Mouse (Mus musculus) intestine, embryonic 16.5 days (tissue): ENCODE data around the gene Eif2s1. TPM values are rescaled to one million over a fixed set of nuclear protein-coding genes. Genes with fewer than 3 reads are reported as not detected.
A peak's percentile ranks its signal among the peaks of the same experiment; 100 is the strongest.

Experiments
- ATAC-seq: fragments of 200-750 bp; cut with Nextera tagmentation; 2 replicates; pipeline ENCODE4 v1.8.0; 2017; ENCODE audit warnings: moderate TSS enrichment, moderate library complexity
- H3K27ac ChIP-seq: fragments of 300-500 bp; sonication (generic); 2 replicates; pipeline ENCODE4 v1.5.1; 2014; ENCODE audit warnings: mild to moderate bottlenecking, low read length
- H3K27me3 ChIP-seq: fragments of 300-500 bp; sonication (generic); replicated peaks from 2 replicates; pipeline ENCODE4 v1.6.1; 2014; ENCODE audit warnings: low read length, control low read depth, mixed read lengths; ENCODE audit not compliant: control insufficient read depth, insufficient read depth
- H3K36me3 ChIP-seq: fragments of 300-500 bp; sonication (generic); 2 replicates; pipeline ENCODE4 v1.6.1; 2014; ENCODE audit warnings: low read length, control low read depth; ENCODE audit not compliant: control insufficient read depth, insufficient read depth
- H3K4me1 ChIP-seq: fragments of 300-500 bp; sonication (generic); 2 replicates; pipeline ENCODE4 v1.6.1; 2014; ENCODE audit warnings: low read length, control low read depth, mixed read lengths; ENCODE audit not compliant: control insufficient read depth, insufficient read depth
- H3K4me2 ChIP-seq: fragments of 300-500 bp; sonication (generic); 2 replicates; pipeline ENCODE4 v1.6.1; 2014; ENCODE audit warnings: low read depth, low read length, control low read depth
- H3K4me3 ChIP-seq: fragments of 300-500 bp; sonication (generic); 2 replicates; pipeline ENCODE4 v1.5.1; 2014; ENCODE audit warnings: mild to moderate bottlenecking, low read length
- H3K9ac ChIP-seq: fragments of 300-500 bp; sonication (generic); 2 replicates; pipeline ENCODE4 v1.6.1; 2014; ENCODE audit warnings: low read depth, low read length
- H3K9me3 ChIP-seq: fragments of 300-500 bp; sonication (generic); 2 replicates; pipeline ENCODE4 v1.6.1; 2016; ENCODE audit warnings: low read length, control low read depth; ENCODE audit not compliant: control insufficient read depth
- WGBS: fragments of 180-500 bp; shearing (Covaris S2); extraction: QIAGEN DNeasy Blood & Tissue Kit; methylation state at CpG from one replicate; pipeline ENCODE4 v1.1.7; 2014; 5-methylcytosine and 5-hydroxymethylcytosine counted together
- polyA plus RNA-seq: library from polyadenylated mRNA; unstranded; fragments of >200 nt; fragmentation: Nextera tagmentation; extraction: Ambion mirVana; gene quantifications from 2 replicates; pipeline ENCODE4 v1.2.1, GENCODE M21; 2015

Gene Eif2s1
- polyA plus RNA-seq, 1 experiment from 2014 or later = 205 TPM

- 87% methylated on average over 1 of the region's 1 CpGs for WGBS
- no peaks in the 10 kb centered on the region for H3K9me3 ChIP-seq
- H3K9ac ChIP-seq = no peak overlapping the region
- H3K4me1 ChIP-seq = no peaks in the 10 kb centered on the region
- H3K27me3 ChIP-seq = no peaks in the 10 kb centered on the region
- H3K36me3 ChIP-seq = no peaks in the 10 kb centered on the region; the same call in 1 of the 2 replicates
- ATAC-seq = no peak
- H3K4me3 ChIP-seq = no peak overlapping the region
- no peak overlapping the region for H3K27ac ChIP-seq
- no peak overlapping the region for H3K4me2 ChIP-seq
Measured at GRCm38 (mm10) chr12:78868115-78868514, 6.5 kb downstream of the Eif2s1 start.

GRCm38 (mm10) chr12:78874581-78874980 lies 13.0 kb downstream of the Eif2s1 start:
- H3K9me3 ChIP-seq = no peaks in the 10 kb centered on the region
- no peaks in the 10 kb centered on the region for H3K27me3 ChIP-seq
- H3K4me3 ChIP-seq = no peak overlapping the region
- no peak overlapping the region for H3K4me2 ChIP-seq
- no peak overlapping the region for H3K27ac ChIP-seq
- H3K4me1 ChIP-seq = no peaks in the 10 kb centered on the region
- H3K36me3 ChIP-seq = peaks cover 4% of the 10 kb centered on the region
- no peak for ATAC-seq
- no peak overlapping the region for H3K9ac ChIP-seq
- 93% methylated on average over 3 of the region's 3 CpGs for WGBS

GRCm38 (mm10) chr12:78890062-78890461 lies 28.4 kb downstream of the Eif2s1 start:
- H3K9ac ChIP-seq = no peak overlapping the region
- no peak overlapping the region for H3K4me2 ChIP-seq
- H3K4me3 ChIP-seq = no peak overlapping the region
- H3K9me3 ChIP-seq = no peaks in the 10 kb centered on the region
- 43% methylated on average over 1 of the region's 1 CpGs for WGBS
- ATAC-seq = peak; percentile 61; the same call in 1 of the 2 replicates
- no peaks in the 10 kb centered on the region for H3K4me1 ChIP-seq
- H3K27ac ChIP-seq = peak overlapping the region; percentile 40; the same call in 1 of the 2 replicates
- H3K27me3 ChIP-seq = no peaks in the 10 kb centered on the region
- 0 out of 2 replicates have a peak, but pooled peaks cover 2% of the 10 kb centered on the region for H3K36me3 ChIP-seq

- ATAC-seq = no peak
- Histone ChIP-seq H3K27ac (no peak overlapping the region), H3K4me1 (no peaks in the 10 kb centered on the region), H3K36me3 (0 out of 2 replicates have a peak, but pooled peaks cover 2% of the 10 kb centered on the region), H3K9ac (no peak overlapping the region), H3K9me3 (no peaks in the 10 kb centered on the region), H3K27me3 (no peaks in the 10 kb centered on the region), H3K4me2 (no peak overlapping the region), H3K4me3 (no peak overlapping the region)
- WGBS = 86% methylated on average over 2 of the region's 2 CpGs
Measured at GRCm38 (mm10) chr12:78891149-78891548, 29.5 kb downstream of the Eif2s1 start.

GRCm38 (mm10) chr12:78897861-78898260 lies 36.2 kb downstream of the Eif2s1 start:
- H3K9me3 ChIP-seq = no peaks in the 10 kb centered on the region
- 88% methylated on average over 1 of the region's 1 CpGs for WGBS

GRCm38 (mm10) chr12:78901467-78901866 lies 39.8 kb downstream of the Eif2s1 start:
- Histone ChIP-seq H3K4me1 (no peaks in the 10 kb centered on the region), H3K4me2 (no peak overlapping the region), H3K9me3 (no peaks in the 10 kb centered on the region), H3K27me3 (no peaks in the 10 kb centered on the region), H3K9ac (no peak overlapping the region), H3K27ac (no peak overlapping the region), H3K4me3 (no peak overlapping the region), H3K36me3 (no peaks in the 10 kb centered on the region)
- no peak for ATAC-seq
- WGBS = 80% methylated on average over 5 of the region's 5 CpGs

More at GRCm38 (mm10) chr12:78897861-78898260, 36.2 kb downstream of the Eif2s1 start:
- no peak overlapping the region for H3K27ac ChIP-seq
- no peaks in the 10 kb centered on the region for H3K36me3 ChIP-seq
- no peak for ATAC-seq
- no peaks in the 10 kb centered on the region for H3K27me3 ChIP-seq
- H3K4me3 ChIP-seq = no peak overlapping the region
- no peaks in the 10 kb centered on the region for H3K4me1 ChIP-seq
- H3K4me2 ChIP-seq = no peak overlapping the region
- H3K9ac ChIP-seq = no peak overlapping the region

GRCm38 (mm10) chr12:78903313-78903712 lies 41.7 kb downstream of the Eif2s1 start:
- no peak overlapping the region for H3K27ac ChIP-seq
- H3K4me2 ChIP-seq = no peak overlapping the region
- no peaks in the 10 kb centered on the region for H3K36me3 ChIP-seq
- H3K4me3 ChIP-seq = no peak overlapping the region
- no peak overlapping the region for H3K9ac ChIP-seq
- no peaks in the 10 kb centered on the region for H3K27me3 ChIP-seq
- no peak for ATAC-seq
- no peaks in the 10 kb centered on the region for H3K9me3 ChIP-seq
- peaks cover 5% of the 10 kb centered on the region; the same call in 1 of the 2 replicates for H3K4me1 ChIP-seq
- 80% methylated on average over 4 of the region's 4 CpGs for WGBS

- Histone ChIP-seq H3K27me3 (no peaks in the 10 kb centered on the region), H3K4me2 (no peak overlapping the region), H3K27ac (no peak overlapping the region), H3K36me3 (no peaks in the 10 kb centered on the region), H3K4me1 (peaks cover 5% of the 10 kb centered on the region; the same call in 1 of the 2 replicates), H3K9me3 (no peaks in the 10 kb centered on the region), H3K9ac (no peak overlapping the region), H3K4me3 (no peak overlapping the region)
- WGBS = 88% methylated on average over 7 of the region's 7 CpGs
- ATAC-seq = no peak
Measured at GRCm38 (mm10) chr12:78904499-78904898, 42.9 kb downstream of the Eif2s1 start.

GRCm38 (mm10) chr12:78906707-78907162 lies 45.1 kb downstream of the Eif2s1 start, which contains the start of gene Plek2:
Plek2 (minus strand) TSS chr12:78906964.
- Histone ChIP-seq H3K27me3 (peaks cover 8% of the 10 kb centered on the region; the same call in 1 of the 2 replicates), H3K9me3 (no peaks in the 10 kb centered on the region), H3K4me3 (peak within 1 kb of the TSS; percentile 58), H3K4me2 (peak within 1 kb of the TSS; percentile 81), H3K27ac (no peak within 1 kb of the TSS), H3K4me1 (peaks cover 17% of the 10 kb centered on the region), H3K9ac (peak within 1 kb of the TSS; percentile 73), H3K36me3 (no peaks in the 10 kb centered on the region)
- ATAC-seq = peak; percentile 60
- 2% methylated on average over 38 of the region's 38 CpGs for WGBS
